ENCODE assay signal across 8 mouse cellular contexts in genomic region chr12:84970428-84971096, GRCm38 (mm10). TPM values are rescaled to one million over a fixed set of nuclear protein-coding genes. Genes with fewer than 3 reads are reported as not detected.
DNase-seq lines count a peak whose midpoint lies in the region; ATAC-seq lines count a peak whose summit lies in the region.

TSS of gene Fcf1 (plus strand) at chr12:84970897.
TSS of gene Arel1 (minus strand) at chr12:84970900.

- ATAC-seq in forebrain, embryonic 11.5 days (replicated peaks; ENCODE audit: low FRiP score) = 0 out of 2 replicates have a peak, but pooled peaks have one; percentile 46
- peak; percentile 72; the same call in 1 of the 2 replicates for ATAC-seq in heart, embryonic 16.5 days (replicated peaks; ENCODE audit: extremely low read depth, insufficient read depth, low FRiP score)
- peak; percentile 76 for ATAC-seq in liver, embryonic 15.5 days (ENCODE audit: insufficient read depth)
- peak; percentile 25; the same call in 1 of the 2 replicates for ATAC-seq in neural tube, embryonic 12.5 days (ENCODE audit: low FRiP score, low read depth)

- peaks cover 6% of the 10 kb centered on the region; the same call in 1 of the 2 replicates for H3K36me3 ChIP-seq in forebrain, embryonic 11.5 days (ENCODE audit: control insufficient read depth, insufficient read depth, low read length)
- H3K36me3 ChIP-seq in heart, embryonic 16.5 days (ENCODE audit: control insufficient read depth, insufficient read depth) = peaks cover 11% of the 10 kb centered on the region
- H3K36me3 ChIP-seq in liver, embryonic 15.5 days (replicated peaks) = peaks cover 31% of the 10 kb centered on the region
- peaks cover 20% of the 10 kb centered on the region for H3K36me3 ChIP-seq in neural tube, embryonic 12.5 days

- peak; percentile 75 to 90 for DNase-seq in CD8-positive naive resting alpha-beta T cell, adult 2 months (ENCODE audit: low read depth in 2 of 2, low spot score in 2 of 2)
- peak; percentile 91 for DNase-seq in c-Kit-positive CD71-negative TER-119-negative erythroid progenitor cells, embryonic 14.5 days (ENCODE audit: low read depth)
- peak; percentile 89 for DNase-seq in forebrain, embryonic 11.5 days (ENCODE audit: low spot score)
- DNase-seq in kidney, postnatal 36 days = peak; percentile 93 to 94
- DNase-seq in telencephalon, adult 2 months (ENCODE audit: low read depth, low spot score) = peak; percentile 92

- H3K9me3 ChIP-seq in forebrain, embryonic 11.5 days (ENCODE audit: control insufficient read depth, low read length) = no peaks in the 10 kb centered on the region
- no peaks in the 10 kb centered on the region for H3K9me3 ChIP-seq in heart, embryonic 16.5 days (replicated peaks; ENCODE audit: control insufficient read depth, low read length)
- no peaks in the 10 kb centered on the region for H3K9me3 ChIP-seq in liver, embryonic 15.5 days (replicated peaks)
- H3K9me3 ChIP-seq in neural tube, embryonic 12.5 days = no peaks in the 10 kb centered on the region

- H3K9ac ChIP-seq in forebrain, embryonic 11.5 days (ENCODE audit: low read length) = peak within 1 kb of the TSS; percentile 65
- H3K9ac ChIP-seq in heart, embryonic 16.5 days (ENCODE audit: low read length) = peak within 1 kb of the TSS; percentile 88
- peak within 1 kb of the TSS; percentile 87 for H3K9ac ChIP-seq in liver, embryonic 15.5 days
- H3K9ac ChIP-seq in neural tube, embryonic 12.5 days = peak within 1 kb of the TSS; percentile 84

- peak within 1 kb of the TSS; percentile 62 for H3K4me3 ChIP-seq in forebrain, embryonic 11.5 days (ENCODE audit: low read depth, low read length)
- H3K4me3 ChIP-seq in heart, embryonic 16.5 days (ENCODE audit: low read length) = peak within 1 kb of the TSS; percentile 87
- H3K4me3 ChIP-seq in liver, embryonic 15.5 days (replicated peaks) = peak within 1 kb of the TSS; percentile 90
- peak within 1 kb of the TSS; percentile 84 for H3K4me3 ChIP-seq in neural tube, embryonic 12.5 days

- H3K27ac ChIP-seq in forebrain, embryonic 11.5 days (ENCODE audit: low read depth, low read length) = no peak within 1 kb of the TSS
- no peak within 1 kb of the TSS for H3K27ac ChIP-seq in heart, embryonic 16.5 days (ENCODE audit: low read length)
- peak within 1 kb of the TSS; percentile 87 for H3K27ac ChIP-seq in liver, embryonic 15.5 days (replicated peaks)
- no peak within 1 kb of the TSS for H3K27ac ChIP-seq in neural tube, embryonic 12.5 days

- WGBS in forebrain, embryonic 11.5 days = under 1% methylated on average over 42 of the region's 42 CpGs
- under 1% methylated on average over 42 of the region's 42 CpGs for WGBS in heart, embryonic 16.5 days
- WGBS in liver, embryonic 15.5 days (ENCODE audit: insufficient replicate concordance) = under 1% methylated on average over 42 of the region's 42 CpGs
- under 1% methylated on average over 42 of the region's 42 CpGs for WGBS in neural tube, embryonic 12.5 days

- peaks cover 8% of the 10 kb centered on the region; the same call in 1 of the 2 replicates for H3K4me1 ChIP-seq in forebrain, embryonic 11.5 days (replicated peaks; ENCODE audit: control insufficient read depth, insufficient read depth, low read length)
- H3K4me1 ChIP-seq in heart, embryonic 16.5 days (ENCODE audit: control insufficient read depth, insufficient read depth, low read length) = peaks cover 11% of the 10 kb centered on the region
- peaks cover 33% of the 10 kb centered on the region for H3K4me1 ChIP-seq in liver, embryonic 15.5 days (replicated peaks)
- H3K4me1 ChIP-seq in neural tube, embryonic 12.5 days = peaks cover 19% of the 10 kb centered on the region

- peak within 1 kb of the TSS; percentile 68 for H3K4me2 ChIP-seq in forebrain, embryonic 11.5 days (ENCODE audit: low read depth, low read length, severe bottlenecking)
- peak within 1 kb of the TSS; percentile 99 for H3K4me2 ChIP-seq in heart, embryonic 16.5 days (ENCODE audit: low read depth, low read length)
- peak within 1 kb of the TSS; percentile 71 for H3K4me2 ChIP-seq in liver, embryonic 15.5 days
- peak within 1 kb of the TSS; percentile 96 for H3K4me2 ChIP-seq in neural tube, embryonic 12.5 days (replicated peaks)

- H3K27me3 ChIP-seq in forebrain, embryonic 11.5 days (ENCODE audit: control insufficient read depth, insufficient read depth, low read length) = no peaks in the 10 kb centered on the region
- H3K27me3 ChIP-seq in heart, embryonic 16.5 days (ENCODE audit: control insufficient read depth, insufficient read depth, low read length) = no peaks in the 10 kb centered on the region
- H3K27me3 ChIP-seq in liver, embryonic 15.5 days = no peaks in the 10 kb centered on the region
- H3K27me3 ChIP-seq in neural tube, embryonic 12.5 days (replicated peaks) = no peaks in the 10 kb centered on the region

RNA-seq across cellular contexts. Expression of gene Fcf1, which starts in this region (rescaled TPM):
- polyA plus RNA-seq in forebrain, embryonic 11.5 days (2014; fragmentation: Nextera tagmentation; extraction: Ambion mirVana) = 141 and 148 TPM in 2 replicates
- 86.0 and 98.0 TPM in 2 replicates for polyA plus RNA-seq in heart, embryonic 16.5 days (2015; fragmentation: Nextera tagmentation; extraction: Ambion mirVana)
- 74.8 and 79.8 TPM in 2 replicates for polyA plus RNA-seq in liver, embryonic 15.5 days (2015; fragmentation: Nextera tagmentation; extraction: Ambion mirVana)
- 129 and 134 TPM in 2 replicates for polyA plus RNA-seq in neural tube, embryonic 12.5 days (2016; fragmentation: Nextera tagmentation; extraction: Ambion mirVana)

RNA-seq across cellular contexts. Expression of gene Arel1, which starts in this region (rescaled TPM):
- 25.1 and 29.3 TPM in 2 replicates for polyA plus RNA-seq in forebrain, embryonic 11.5 days (2014; fragmentation: Nextera tagmentation; extraction: Ambion mirVana)
- polyA plus RNA-seq in heart, embryonic 16.5 days (2015; fragmentation: Nextera tagmentation; extraction: Ambion mirVana) = 13.1 and 13.3 TPM in 2 replicates
- polyA plus RNA-seq in liver, embryonic 15.5 days (2015; fragmentation: Nextera tagmentation; extraction: Ambion mirVana) = 14.6 and 14.8 TPM in 2 replicates
- polyA plus RNA-seq in neural tube, embryonic 12.5 days (2016; fragmentation: Nextera tagmentation; extraction: Ambion mirVana) = 27.8 and 28.7 TPM in 2 replicates

Comparison
In these comparisons a context has a peak if more than half of its experiments do, and no peak if none do; other contexts are left out.
1. ATAC-seq: peak in every context shown above with its lines; median percentile 76 in liver, embryonic 15.5 days; 72 in heart, embryonic 16.5 days; 46 in forebrain, embryonic 11.5 days; 25 in neural tube, embryonic 12.5 days.